Mouse (Mus musculus) forebrain, embryonic 12.5 days (tissue): ENCODE measurements around the gene Fgf3. TPM values are rescaled to one million over a fixed set of nuclear protein-coding genes. Genes with fewer than 3 reads are reported as not detected.
"Not testable (repeated sequence)": the region's sequence is repeated elsewhere in the genome, so short reads cannot be mapped to it uniquely, and the experiment has no call there.

ENCODE experiments used
- ATAC-seq: fragments of 200-750 bp; cut with Nextera tagmentation; 2 replicates; pipeline ENCODE4 v1.8.0; 2017; ENCODE audit warnings: moderate TSS enrichment; ENCODE audit not compliant: low FRiP score
- H3K27ac ChIP-seq: fragments of 300-500 bp; sonication (generic); 2 replicates; pipeline ENCODE4 v1.5.1; 2016; ENCODE audit warnings: mild to moderate bottlenecking
- H3K27me3 ChIP-seq: fragments of 300-500 bp; sonication (generic); 2 replicates; pipeline ENCODE4 v1.6.1; 2016; ENCODE audit warnings: mild to moderate bottlenecking
- H3K36me3 ChIP-seq: fragments of 300-500 bp; sonication (generic); replicated peaks from 2 replicates; pipeline ENCODE4 v1.6.1; 2016; ENCODE audit warnings: mild to moderate bottlenecking
- H3K4me1 ChIP-seq: fragments of 300-500 bp; sonication (generic); 2 replicates; pipeline ENCODE4 v1.6.1; 2016
- H3K4me2 ChIP-seq: fragments of 300-500 bp; sonication (generic); 2 replicates; pipeline ENCODE4 v1.6.1; 2016; ENCODE audit warnings: mild to moderate bottlenecking, moderate library complexity
- H3K4me3 ChIP-seq: fragments of 300-500 bp; sonication (generic); replicated peaks from 2 replicates; pipeline ENCODE4 v1.5.1; 2016; ENCODE audit warnings: mild to moderate bottlenecking
- H3K9ac ChIP-seq: fragments of 300-500 bp; sonication (generic); 2 replicates; pipeline ENCODE4 v1.6.1; 2016; ENCODE audit warnings: mild to moderate bottlenecking
- H3K9me3 ChIP-seq: fragments of 300-500 bp; sonication (generic); 2 replicates; pipeline ENCODE4 v1.6.1; 2016
- WGBS: fragments of 180-500 bp; shearing (Covaris S2); methylation state at CpG from one replicate; pipeline ENCODE4 v1.1.7; 2016; 5-methylcytosine and 5-hydroxymethylcytosine counted together
- polyA plus RNA-seq: library from polyadenylated mRNA; unstranded; fragments of >200 nt; fragmentation: Nextera tagmentation; extraction: Ambion mirVana; gene quantifications from 2 replicates; pipeline ENCODE4 v1.2.1, GENCODE M21; 2016

The Fgf3 gene
- polyA plus RNA-seq, 1 experiment from 2014 or later, result 1.2 TPM

DNA sequence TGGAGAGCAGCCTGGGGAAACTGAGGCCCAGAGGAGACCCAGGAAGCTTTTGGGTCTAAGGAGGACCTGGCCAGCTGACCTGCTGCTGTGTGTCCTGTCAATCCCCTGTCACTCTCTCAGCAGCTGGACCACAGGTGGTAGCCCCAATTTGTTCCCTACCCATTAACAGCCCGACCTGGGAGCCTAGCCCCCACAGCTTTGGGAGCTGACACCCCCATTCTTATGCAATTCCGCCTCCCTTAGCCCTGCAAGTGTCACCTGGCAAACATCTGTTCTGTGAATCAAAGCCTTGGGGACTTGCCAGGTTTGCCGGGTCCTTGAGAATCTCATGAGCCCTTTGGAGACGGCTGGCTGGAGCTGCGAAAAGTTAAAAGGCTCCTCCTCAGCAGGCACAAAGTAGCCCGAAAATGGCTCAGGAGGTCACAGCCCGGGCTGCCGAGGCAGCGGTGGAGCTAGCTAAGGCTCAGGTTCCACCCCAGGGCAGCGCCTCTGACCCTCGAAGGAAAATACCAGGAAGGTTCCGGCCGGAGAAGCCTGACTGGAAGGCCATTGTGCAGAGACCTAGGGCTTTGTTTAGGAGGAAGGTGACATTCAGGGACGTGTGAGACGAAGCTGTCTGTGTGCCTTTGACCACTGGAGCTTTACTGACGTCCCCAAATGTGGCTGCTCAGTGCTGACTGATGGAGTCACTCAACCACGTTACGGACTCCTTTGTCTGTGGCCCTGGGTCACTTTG, 50.8 kb downstream of the Fgf3 start:
- 6% methylated on average over 18 of the region's 18 CpGs for WGBS
- no peak overlapping the region for H3K4me3 ChIP-seq
- no peak for ATAC-seq
- H3K4me2 ChIP-seq, result no peak overlapping the region
- H3K4me1 ChIP-seq, result peaks cover 7% of the 10 kb centered on the region; the same call in 1 of the 2 replicates
- peaks cover 59% of the 10 kb centered on the region for H3K27me3 ChIP-seq
- 0 out of 2 replicates have a peak overlapping the region, but pooled peaks have one; percentile 21 for H3K9ac ChIP-seq
- no peak overlapping the region for H3K27ac ChIP-seq
- H3K36me3 ChIP-seq, result no peaks in the 10 kb centered on the region
- no peaks in the 10 kb centered on the region for H3K9me3 ChIP-seq

GRCm38 (mm10) chr7:144890661-144891060, 52.8 kb downstream of the Fgf3 start:
- ATAC-seq, H3K9me3 ChIP-seq, H3K36me3 ChIP-seq, H3K4me3 ChIP-seq, H3K4me2 ChIP-seq, H3K27ac ChIP-seq, H3K9ac ChIP-seq: not testable (repeated sequence)
- peaks cover 22% of the 10 kb centered on the region for H3K4me1 ChIP-seq
- H3K27me3 ChIP-seq, result peaks cover 69% of the 10 kb centered on the region
- WGBS, result 94% methylated on average over 1 of the region's 1 CpGs

DNA sequence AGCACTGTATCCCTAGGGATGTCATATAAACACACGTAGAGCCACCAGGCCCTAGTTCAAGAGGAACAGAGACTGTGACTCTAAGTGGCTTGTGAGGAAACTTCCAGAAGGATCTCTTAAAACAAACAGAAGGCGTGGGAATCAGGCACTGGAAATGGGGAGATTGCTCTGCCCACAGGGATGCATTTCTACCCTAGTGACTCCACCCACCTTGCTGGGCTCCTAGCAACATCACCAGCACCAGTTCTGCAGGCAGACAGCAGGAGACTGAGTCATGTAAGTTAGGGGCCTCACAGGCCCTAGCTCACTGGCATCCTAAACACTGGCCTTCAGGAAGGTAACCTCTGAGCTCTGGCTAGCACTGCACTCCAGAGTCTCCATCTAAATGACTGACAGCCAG, 54.0 kb downstream of the Fgf3 start:
- Histone ChIP-seq H3K4me2 (no peak overlapping the region), H3K9ac (no peak overlapping the region), H3K36me3 (no peaks in the 10 kb centered on the region), H3K27ac (no peak overlapping the region), H3K27me3 (peaks cover 79% of the 10 kb centered on the region), H3K4me3 (no peak overlapping the region), H3K9me3 (no peaks in the 10 kb centered on the region), H3K4me1 (peaks cover 34% of the 10 kb centered on the region)
- ATAC-seq, result no peak
- 80% methylated on average over 2 of the region's 2 CpGs for WGBS

DNA sequence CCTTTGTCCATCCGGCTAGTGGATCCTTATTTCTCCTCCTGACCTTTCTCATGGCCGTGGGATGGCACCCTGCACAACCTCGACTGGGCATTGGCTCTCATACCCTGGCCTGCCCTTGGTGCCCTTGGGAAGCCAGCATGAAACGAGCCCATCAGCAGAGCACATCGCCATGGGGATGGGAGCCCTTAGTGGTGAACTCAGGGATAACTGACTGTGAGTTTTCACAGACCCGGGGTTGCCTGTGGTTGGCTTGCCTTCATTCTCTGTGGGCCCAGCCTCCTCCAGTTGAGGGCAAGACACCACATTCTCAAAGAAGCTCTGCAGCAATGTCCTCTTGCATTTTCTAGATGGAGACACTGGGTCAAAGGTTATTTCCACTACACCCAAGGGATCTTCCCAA, 54.4 kb downstream of the Fgf3 start:
- Histone ChIP-seq H3K27ac (no peak overlapping the region), H3K4me1 (peaks cover 39% of the 10 kb centered on the region), H3K9me3 (no peaks in the 10 kb centered on the region), H3K27me3 (peaks cover 80% of the 10 kb centered on the region), H3K4me2 (no peak overlapping the region), H3K4me3 (no peak overlapping the region), H3K9ac (no peak overlapping the region), H3K36me3 (no peaks in the 10 kb centered on the region)
- WGBS, result 53% methylated on average over 6 of the region's 6 CpGs
- ATAC-seq, result no peak

Other genes starting within 250 kb of the Fgf3 start
- gene Ano1, start 86.1 kb upstream of the Fgf3 start, polyA plus RNA-seq, result 17.1 and 27.4 TPM in 2 replicates
- not detected in 2 replicates for gene Fgf4, start 9.3 kb downstream of the Fgf3 start, polyA plus RNA-seq
- 69.9 and 94.0 TPM in 2 replicates for gene Fgf15, start 58.4 kb downstream of the Fgf3 start, polyA plus RNA-seq
- gene LTO1, start 77.0 kb downstream of the Fgf3 start, polyA plus RNA-seq, result 32.6 and 34.0 TPM in 2 replicates
- 214 and 257 TPM in 2 replicates for gene Ccnd1, start 101.8 kb downstream of the Fgf3 start, polyA plus RNA-seq